Mouse (Mus musculus) lung, embryonic 14.5 days (tissue): Measurements from ENCODE around the gene Chek2. TPM values are rescaled to one million over a fixed set of nuclear protein-coding genes. Genes with fewer than 3 reads are reported as not detected.

ENCODE experiments used
- ATAC-seq: fragments of 200-750 bp; cut with Nextera tagmentation; 2 replicates; pipeline ENCODE4 v1.8.0; 2017; ENCODE audit warnings: mild to moderate bottlenecking, moderate TSS enrichment, moderate library complexity; ENCODE audit not compliant: insufficient read depth
- DNase-seq: peaks from one replicate; pipeline ENCODE4 v3.0.0-alpha.2; 2015
- H3K27ac ChIP-seq: fragments of 300-500 bp; sonication (generic); 2 replicates; pipeline ENCODE4 v1.5.1; 2014; ENCODE audit warnings: low read depth, mild to moderate bottlenecking, moderate library complexity
- H3K27me3 ChIP-seq: fragments of 300-500 bp; sonication (generic); 2 replicates; pipeline ENCODE4 v1.6.1; 2014; ENCODE audit warnings: low read length, control low read depth; ENCODE audit not compliant: insufficient read depth
- H3K36me3 ChIP-seq: fragments of 300-500 bp; sonication (generic); 2 replicates; pipeline ENCODE4 v1.6.1; 2014; ENCODE audit warnings: control low read depth; ENCODE audit not compliant: insufficient read depth
- H3K4me1 ChIP-seq: fragments of 300-500 bp; sonication (generic); 2 replicates; pipeline ENCODE4 v1.6.1; 2014; ENCODE audit warnings: antibody characterized with exemption, control low read depth; ENCODE audit not compliant: insufficient read depth
- H3K4me2 ChIP-seq: fragments of 300-500 bp; sonication (generic); 2 replicates; pipeline ENCODE4 v1.6.1; 2014; ENCODE audit warnings: mild to moderate bottlenecking
- H3K4me3 ChIP-seq: fragments of 300-500 bp; sonication (generic); 2 replicates; pipeline ENCODE4 v1.5.1; 2014; ENCODE audit warnings: low read depth, low read length
- H3K9ac ChIP-seq: fragments of 300-500 bp; sonication (generic); 2 replicates; pipeline ENCODE4 v1.6.1; 2014
- H3K9me3 ChIP-seq: fragments of 300-500 bp; sonication (generic); 2 replicates; pipeline ENCODE4 v1.6.1; 2016; ENCODE audit warnings: low read depth, low read length, control low read depth
- CTCF ChIP-seq: IDR thresholded peaks from 2 replicates; pipeline ENCODE4 v1.5.1; 2016; ENCODE audit warnings: antibody characterized with exemption, low read depth
- WGBS: fragments of 180-500 bp; shearing (Covaris S2); extraction: QIAGEN DNeasy Blood & Tissue Kit; methylation state at CpG from one replicate; pipeline ENCODE4 v1.1.7; 2014; 5-methylcytosine and 5-hydroxymethylcytosine counted together
- polyA plus RNA-seq: library from polyadenylated mRNA; unstranded; fragments of >200 nt; fragmentation: Nextera tagmentation; extraction: Ambion mirVana; gene quantifications from 2 replicates; pipeline ENCODE4 v1.2.1, GENCODE M21; 2014

Chek2 gene
- polyA plus RNA-seq, 1 experiment from 2014 or later, result 33.8 TPM

- peak overlapping the region; percentile 86 for H3K27ac ChIP-seq
- peaks cover 18% of the 10 kb centered on the region for H3K36me3 ChIP-seq
- 3% methylated on average over 4 of the region's 4 CpGs for WGBS
- DNase-seq (peak; percentile 70), ATAC-seq (no peak)
- H3K4me1 ChIP-seq, result no peaks in the 10 kb centered on the region
- H3K4me3 ChIP-seq, result peak overlapping the region; percentile 73
- H3K4me2 ChIP-seq, result peak overlapping the region; percentile 60
- H3K27me3 ChIP-seq, result no peaks in the 10 kb centered on the region
- TF ChIP-seq CTCF, result peak; percentile 59
- H3K9me3 ChIP-seq, result no peaks in the 10 kb centered on the region
- peak overlapping the region; percentile 38 for H3K9ac ChIP-seq
Measured at GRCm38 (mm10) chr5:110840465-110840864, 686 bp downstream of the Chek2 start.

GRCm38 (mm10) chr5:110841046-110841862 is 1.5 kb downstream of the Chek2 start:
- DNase-seq (no peak), ATAC-seq (no peak)
- no peak for TF ChIP-seq CTCF
- H3K4me3 ChIP-seq, result 0 out of 2 replicates have a peak overlapping the region, but pooled peaks have one; percentile 73
- H3K27me3 ChIP-seq, result no peaks in the 10 kb centered on the region
- H3K4me1 ChIP-seq, result no peaks in the 10 kb centered on the region
- H3K27ac ChIP-seq, result no peak overlapping the region
- peaks cover 26% of the 10 kb centered on the region for H3K36me3 ChIP-seq
- H3K9me3 ChIP-seq, result no peaks in the 10 kb centered on the region
- H3K4me2 ChIP-seq, result peak overlapping the region; percentile 60
- 90% methylated on average over 14 of the region's 14 CpGs for WGBS
- H3K9ac ChIP-seq, result no peak overlapping the region

GRCm38 (mm10) chr5:110852990-110853389 is 13.2 kb downstream of the Chek2 start:
- Histone ChIP-seq H3K4me1 (no peaks in the 10 kb centered on the region), H3K4me3 (no peak overlapping the region), H3K4me2 (no peak overlapping the region), H3K36me3 (peaks cover 28% of the 10 kb centered on the region), H3K9me3 (no peaks in the 10 kb centered on the region), H3K9ac (no peak overlapping the region), H3K27me3 (no peaks in the 10 kb centered on the region), H3K27ac (no peak overlapping the region)
- peak; percentile 27; the same call in 1 of the 2 replicates for TF ChIP-seq CTCF
- DNase-seq (no peak), ATAC-seq (no peak)
- 67% methylated on average over 1 of the region's 1 CpGs for WGBS

- Histone ChIP-seq H3K27ac (no peak overlapping the region), H3K4me2 (no peak overlapping the region)
- ATAC-seq, result no peak
Measured at GRCm38 (mm10) chr5:110857091-110857490, 17.3 kb downstream of the Chek2 start.

GRCm38 (mm10) chr5:110859013-110859650 is 19.4 kb downstream of the Chek2 start:
- peak; percentile 85 for DNase-seq
- peak; percentile 90 for ATAC-seq
- 10% methylated on average over 13 of the region's 13 CpGs for WGBS
- Histone ChIP-seq H3K27ac (peak overlapping the region; percentile 86), H3K9ac (peak overlapping the region; percentile 28), H3K4me3 (peak overlapping the region; percentile 26), H3K27me3 (no peaks in the 10 kb centered on the region), H3K36me3 (peaks cover 41% of the 10 kb centered on the region), H3K4me1 (no peaks in the 10 kb centered on the region; the same call in 1 of the 2 replicates), H3K4me2 (peak overlapping the region; percentile 53), H3K9me3 (no peaks in the 10 kb centered on the region)
- no peak for TF ChIP-seq CTCF

More at GRCm38 (mm10) chr5:110857091-110857490, 17.3 kb downstream of the Chek2 start:
- Histone ChIP-seq H3K9ac (no peak overlapping the region), H3K4me1 (no peaks in the 10 kb centered on the region; the same call in 1 of the 2 replicates), H3K9me3 (no peaks in the 10 kb centered on the region), H3K27me3 (no peaks in the 10 kb centered on the region), H3K36me3 (peaks cover 31% of the 10 kb centered on the region; the same call in 1 of the 2 replicates), H3K4me3 (no peak overlapping the region)
- no peak for TF ChIP-seq CTCF
- 42% methylated on average over 5 of the region's 5 CpGs for WGBS
- peak; percentile 37 for DNase-seq

GRCm38 (mm10) chr5:110860445-110860844 is 20.7 kb downstream of the Chek2 start:
- ATAC-seq (no peak), DNase-seq (no peak)
- H3K9ac ChIP-seq, result no peak overlapping the region
- no peak overlapping the region for H3K4me2 ChIP-seq
- H3K9me3 ChIP-seq, result no peaks in the 10 kb centered on the region
- no peak overlapping the region; the same call in 1 of the 2 replicates for H3K27ac ChIP-seq
- TF ChIP-seq CTCF, result no peak
- no peaks in the 10 kb centered on the region; the same call in 1 of the 2 replicates for H3K4me1 ChIP-seq
- no peak overlapping the region for H3K4me3 ChIP-seq
- no peaks in the 10 kb centered on the region for H3K27me3 ChIP-seq
- WGBS, result 71% methylated on average over 5 of the region's 5 CpGs
- peaks cover 41% of the 10 kb centered on the region for H3K36me3 ChIP-seq

- 57% methylated on average over 4 of the region's 4 CpGs for WGBS
- DNase-seq (no peak), ATAC-seq (no peak)
- H3K9me3 ChIP-seq, result no peaks in the 10 kb centered on the region
- H3K4me2 ChIP-seq, result no peak overlapping the region
- H3K9ac ChIP-seq, result no peak overlapping the region
- no peaks in the 10 kb centered on the region for H3K27me3 ChIP-seq
- H3K4me1 ChIP-seq, result no peaks in the 10 kb centered on the region
- TF ChIP-seq CTCF, result no peak
- no peak overlapping the region for H3K4me3 ChIP-seq
- H3K27ac ChIP-seq, result no peak overlapping the region; the same call in 1 of the 2 replicates
- peaks cover 29% of the 10 kb centered on the region for H3K36me3 ChIP-seq
Measured at GRCm38 (mm10) chr5:110868460-110868859, 28.7 kb downstream of the Chek2 start.
